Mouse (Mus musculus) stomach, embryonic 15.5 days (tissue): ENCODE measurements around the gene Itga9. TPM values are rescaled to one million over a fixed set of nuclear protein-coding genes. Genes with fewer than 3 reads are reported as not detected.

Experiments used
- ATAC-seq: fragments of 200-750 bp; cut with Nextera tagmentation; 2 replicates; pipeline ENCODE4 v1.8.0; 2017; ENCODE audit warnings: low read depth, moderate number of reproducible peaks, moderate TSS enrichment; ENCODE audit not compliant: insufficient read depth, low FRiP score
- H3K27ac ChIP-seq: fragments of 300-500 bp; sonication (generic); 2 replicates; pipeline ENCODE4 v1.5.1; 2015; ENCODE audit warnings: mild to moderate bottlenecking, inconsistent platforms
- H3K27me3 ChIP-seq: fragments of 300-500 bp; sonication (generic); replicated peaks from 2 replicates; pipeline ENCODE4 v1.6.1; 2015; ENCODE audit warnings: inconsistent platforms
- H3K36me3 ChIP-seq: fragments of 300-500 bp; sonication (generic); 2 replicates; pipeline ENCODE4 v1.6.1; 2015; ENCODE audit warnings: inconsistent platforms
- H3K4me1 ChIP-seq: fragments of 300-500 bp; sonication (generic); 2 replicates; pipeline ENCODE4 v1.6.1; 2015; ENCODE audit warnings: inconsistent platforms
- H3K4me2 ChIP-seq: fragments of 300-500 bp; sonication (generic); 2 replicates; pipeline ENCODE4 v1.6.1; 2015; ENCODE audit warnings: mild to moderate bottlenecking, inconsistent platforms
- H3K4me3 ChIP-seq: fragments of 300-500 bp; sonication (generic); replicated peaks from 2 replicates; pipeline ENCODE4 v1.5.1; 2015; ENCODE audit warnings: inconsistent platforms
- H3K9ac ChIP-seq: fragments of 300-500 bp; sonication (generic); 2 replicates; pipeline ENCODE4 v1.6.1; 2015; ENCODE audit warnings: inconsistent platforms
- H3K9me3 ChIP-seq: fragments of 300-500 bp; sonication (generic); 2 replicates; pipeline ENCODE4 v1.6.1; 2016; ENCODE audit warnings: inconsistent platforms
- WGBS: fragments of 180-500 bp; shearing (Covaris S2); methylation state at CpG from one replicate; pipeline ENCODE4 v1.1.7; 2015; 5-methylcytosine and 5-hydroxymethylcytosine counted together
- polyA plus RNA-seq: library from polyadenylated mRNA; unstranded; fragments of >200 nt; fragmentation: Nextera tagmentation; extraction: Ambion mirVana; gene quantifications from 2 replicates; pipeline ENCODE4 v1.2.1, GENCODE M21; 2015

Gene Itga9
- polyA plus RNA-seq, 1 experiment from 2014 or later, result 17.6 TPM

DNA sequence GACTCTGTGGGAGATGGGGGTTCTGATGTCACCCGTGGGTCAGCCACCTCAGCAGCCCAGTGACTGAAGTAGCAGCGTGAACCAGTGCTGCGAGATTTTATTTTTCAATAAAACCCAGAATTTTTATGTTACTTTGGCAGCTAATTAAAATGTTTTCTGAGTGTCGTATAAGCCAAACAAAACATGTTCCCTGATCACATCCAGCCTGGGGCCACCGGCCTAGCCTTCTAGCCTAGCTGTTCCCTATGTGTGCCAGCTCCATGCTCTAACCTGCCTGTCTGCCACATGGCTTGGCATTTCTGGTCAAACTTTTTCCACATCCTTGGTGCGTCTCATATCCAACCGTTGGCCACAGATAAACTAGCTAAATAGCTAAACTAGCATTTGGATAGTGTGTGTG is 205.7 kb downstream of the Itga9 start:
- ATAC-seq, result no peak
- Histone ChIP-seq H3K4me1 (0 out of 2 replicates have a peak, but pooled peaks cover 3% of the 10 kb centered on the region), H3K4me2 (no peak overlapping the region), H3K36me3 (no peaks in the 10 kb centered on the region), H3K27ac (no peak overlapping the region), H3K9me3 (no peaks in the 10 kb centered on the region), H3K27me3 (no peaks in the 10 kb centered on the region), H3K4me3 (no peak overlapping the region), H3K9ac (no peak overlapping the region)
- 91% methylated on average over 7 of the region's 7 CpGs for WGBS

DNA sequence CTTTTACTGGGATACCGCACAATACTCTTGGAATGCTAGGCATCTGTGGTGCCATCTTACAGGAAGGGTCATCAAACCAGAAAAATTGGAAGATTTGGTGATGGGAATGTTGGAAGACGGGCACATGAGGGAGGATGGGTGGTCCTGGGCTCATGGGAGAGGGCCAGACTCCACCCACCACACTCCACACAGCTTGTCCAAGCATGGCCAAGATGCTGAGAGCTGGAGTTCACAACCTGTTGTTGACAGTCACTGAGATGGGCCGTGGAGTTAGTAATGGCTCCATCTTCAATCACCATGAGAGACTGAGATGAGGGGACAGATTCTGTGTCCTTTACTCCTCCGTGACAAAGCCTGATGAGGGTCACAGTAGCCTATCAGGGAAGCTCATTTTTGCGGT is 207.0 kb downstream of the Itga9 start:
- peaks cover 6% of the 10 kb centered on the region; the same call in 1 of the 2 replicates for H3K4me1 ChIP-seq
- no peak overlapping the region for H3K4me2 ChIP-seq
- no peaks in the 10 kb centered on the region for H3K36me3 ChIP-seq
- no peak overlapping the region for H3K9ac ChIP-seq
- H3K27me3 ChIP-seq, result no peaks in the 10 kb centered on the region
- H3K4me3 ChIP-seq, result no peak overlapping the region
- no peak overlapping the region for H3K27ac ChIP-seq
- no peak for ATAC-seq
- WGBS, result 84% methylated on average over 5 of the region's 5 CpGs
- no peaks in the 10 kb centered on the region for H3K9me3 ChIP-seq

DNA sequence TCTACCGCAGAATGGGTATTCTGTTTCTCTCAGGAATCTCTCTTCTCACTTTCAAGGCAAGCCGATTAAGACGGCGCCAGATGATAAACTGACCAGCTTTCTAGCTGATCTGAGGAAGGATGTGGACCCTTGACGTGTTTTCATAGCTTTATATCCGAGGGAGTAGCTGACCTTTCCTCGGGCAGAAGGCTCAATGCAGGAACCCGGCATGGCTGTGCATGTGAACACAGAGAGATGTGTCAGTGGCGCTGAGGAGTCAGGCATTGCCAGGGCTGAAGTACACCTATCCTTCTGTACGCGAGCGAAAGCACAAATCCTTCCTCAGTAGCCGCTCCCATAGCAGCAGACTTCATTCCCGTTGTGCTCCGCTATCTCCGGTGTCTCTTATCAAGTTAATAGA is 207.6 kb downstream of the Itga9 start:
- no peaks in the 10 kb centered on the region for H3K27me3 ChIP-seq
- H3K4me2 ChIP-seq, result no peak overlapping the region
- H3K4me3 ChIP-seq, result no peak overlapping the region
- no peaks in the 10 kb centered on the region for H3K9me3 ChIP-seq
- H3K4me1 ChIP-seq, result peaks cover 6% of the 10 kb centered on the region; the same call in 1 of the 2 replicates
- no peaks in the 10 kb centered on the region for H3K36me3 ChIP-seq
- H3K27ac ChIP-seq, result no peak overlapping the region
- no peak overlapping the region for H3K9ac ChIP-seq
- ATAC-seq, result no peak
- 47% methylated on average over 16 of the region's 16 CpGs for WGBS

DNA sequence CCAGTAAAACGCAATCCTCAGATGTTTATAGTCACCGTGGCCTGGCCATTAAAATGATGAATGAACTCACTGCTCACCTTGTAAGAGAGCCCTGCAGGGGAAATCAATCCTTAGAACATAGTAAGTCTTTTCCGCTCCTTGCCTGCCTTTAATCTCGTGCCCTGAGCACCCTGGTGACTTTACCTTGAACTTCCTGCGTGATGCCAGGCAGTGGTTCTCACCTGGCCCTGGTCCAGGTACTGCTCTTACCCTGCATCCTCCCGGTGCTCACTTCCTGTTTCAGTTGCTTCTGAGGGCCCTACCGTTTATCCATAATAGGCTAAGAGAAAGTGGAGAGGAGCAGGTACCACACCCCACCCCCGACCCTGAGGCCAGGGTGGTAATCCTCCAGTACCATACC is 208.0 kb downstream of the Itga9 start:
- Histone ChIP-seq H3K9ac (no peak overlapping the region), H3K9me3 (no peaks in the 10 kb centered on the region), H3K4me3 (no peak overlapping the region), H3K27ac (no peak overlapping the region), H3K4me1 (peaks cover 6% of the 10 kb centered on the region; the same call in 1 of the 2 replicates), H3K36me3 (no peaks in the 10 kb centered on the region), H3K4me2 (no peak overlapping the region), H3K27me3 (no peaks in the 10 kb centered on the region)
- no peak for ATAC-seq
- WGBS, result 41% methylated on average over 8 of the region's 8 CpGs

DNA sequence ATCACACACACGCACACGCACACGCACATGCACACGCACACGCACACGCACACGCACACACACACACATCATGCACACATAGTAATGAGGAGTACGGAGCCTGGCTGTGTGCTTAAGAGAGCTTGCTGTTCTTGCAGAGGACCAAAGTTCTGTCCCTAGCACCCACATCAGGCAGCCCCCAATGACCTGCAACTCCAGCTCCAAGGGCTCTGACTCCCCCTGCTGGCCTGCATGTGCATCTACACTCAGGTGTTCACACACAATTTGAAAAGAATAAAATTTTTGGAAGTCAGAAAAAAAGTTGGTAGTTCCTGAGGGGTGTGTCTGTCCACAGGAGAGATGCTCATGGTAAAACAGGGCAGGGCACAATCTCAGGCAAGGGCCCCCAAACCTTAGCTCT is 209.1 kb downstream of the Itga9 start:
- Histone ChIP-seq H3K27me3 (no peaks in the 10 kb centered on the region), H3K36me3 (no peaks in the 10 kb centered on the region), H3K4me3 (no peak overlapping the region), H3K4me2 (no peak overlapping the region), H3K4me1 (peaks cover 6% of the 10 kb centered on the region; the same call in 1 of the 2 replicates), H3K27ac (no peak overlapping the region), H3K9ac (no peak overlapping the region), H3K9me3 (no peaks in the 10 kb centered on the region)
- ATAC-seq, result no peak
- 99% methylated on average over 8 of the region's 8 CpGs for WGBS

DNA sequence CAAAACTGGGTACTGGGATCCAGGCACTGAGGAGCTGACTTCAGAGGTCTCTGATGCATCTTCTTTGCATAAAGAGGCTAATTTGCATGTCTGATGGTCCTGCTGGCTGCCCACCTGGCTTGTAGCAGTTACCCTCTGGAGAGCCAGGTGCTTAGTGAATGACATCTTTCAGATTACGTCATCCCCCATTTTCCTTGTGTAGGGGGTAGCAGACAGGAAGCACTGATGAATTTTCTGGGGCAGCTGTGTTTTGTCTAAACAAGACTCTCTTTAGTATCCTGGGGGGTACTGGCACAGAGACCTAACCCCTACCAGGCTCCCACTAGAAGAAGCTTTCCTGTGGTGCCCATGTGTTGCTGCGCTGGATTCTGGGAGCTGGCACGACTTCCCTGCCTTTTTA is 212.0 kb downstream of the Itga9 start:
- Histone ChIP-seq H3K4me1 (peaks cover 13% of the 10 kb centered on the region; the same call in 1 of the 2 replicates), H3K27ac (no peak overlapping the region), H3K4me2 (no peak overlapping the region), H3K9ac (no peak overlapping the region), H3K27me3 (no peaks in the 10 kb centered on the region), H3K4me3 (no peak overlapping the region), H3K36me3 (no peaks in the 10 kb centered on the region), H3K9me3 (no peaks in the 10 kb centered on the region)
- ATAC-seq, result no peak
- 57% methylated on average over 3 of the region's 3 CpGs for WGBS

DNA sequence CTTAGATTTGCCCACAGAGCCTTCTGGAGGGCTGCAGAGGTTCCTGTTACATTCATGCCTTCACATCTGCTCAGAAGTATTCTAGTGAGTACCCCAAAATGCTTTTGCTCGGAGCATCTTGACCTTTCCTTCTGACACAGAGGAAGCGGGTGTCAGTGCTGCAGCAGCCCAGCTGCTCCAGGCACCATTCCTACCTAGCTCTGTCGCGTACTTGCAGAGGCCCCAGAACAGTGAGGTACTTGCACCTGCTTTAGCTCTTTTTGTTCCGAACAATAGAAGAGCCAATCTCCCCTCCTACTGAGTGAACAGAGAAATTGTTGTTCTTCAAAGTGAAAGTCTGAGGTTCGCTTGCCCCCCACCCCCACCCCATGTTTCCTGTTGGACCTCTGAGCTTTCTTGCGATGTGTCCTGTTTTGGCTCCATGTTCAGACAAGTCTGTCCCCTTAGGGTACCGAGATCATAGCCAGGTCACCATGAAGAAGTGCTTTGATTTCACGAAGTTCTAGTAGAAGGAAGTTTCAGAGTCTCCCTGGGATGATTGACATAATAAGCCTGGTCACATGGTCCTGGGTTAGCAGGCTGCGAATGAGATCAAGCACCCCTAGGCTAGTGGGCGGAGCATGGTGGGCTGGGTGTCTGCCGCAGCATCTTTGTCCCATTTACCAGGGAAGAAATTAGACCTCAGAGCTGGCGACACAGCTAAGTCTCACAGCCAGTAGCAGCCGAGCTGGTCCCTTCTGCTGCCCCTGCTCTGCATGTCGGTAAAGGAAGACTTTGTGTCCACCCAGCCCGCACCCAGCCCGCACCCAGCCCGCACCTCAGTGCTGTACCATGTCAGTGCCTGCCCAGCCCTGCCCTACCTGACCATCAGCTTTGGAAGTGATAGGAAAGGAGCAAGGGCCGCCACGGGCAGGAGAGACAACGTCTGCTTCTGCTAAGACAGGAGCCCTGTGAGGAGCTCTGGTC is 215.0 kb downstream of the Itga9 start:
- no peaks in the 10 kb centered on the region for H3K36me3 ChIP-seq
- no peak overlapping the region for H3K4me3 ChIP-seq
- WGBS, result 49% methylated on average over 21 of the region's 21 CpGs
- H3K4me2 ChIP-seq, result peak overlapping the region; percentile 40
- no peak for ATAC-seq
- H3K27me3 ChIP-seq, result no peaks in the 10 kb centered on the region
- no peak overlapping the region for H3K27ac ChIP-seq
- H3K4me1 ChIP-seq, result peaks cover 10% of the 10 kb centered on the region; the same call in 1 of the 2 replicates
- no peak overlapping the region for H3K9ac ChIP-seq
- H3K9me3 ChIP-seq, result no peaks in the 10 kb centered on the region

DNA sequence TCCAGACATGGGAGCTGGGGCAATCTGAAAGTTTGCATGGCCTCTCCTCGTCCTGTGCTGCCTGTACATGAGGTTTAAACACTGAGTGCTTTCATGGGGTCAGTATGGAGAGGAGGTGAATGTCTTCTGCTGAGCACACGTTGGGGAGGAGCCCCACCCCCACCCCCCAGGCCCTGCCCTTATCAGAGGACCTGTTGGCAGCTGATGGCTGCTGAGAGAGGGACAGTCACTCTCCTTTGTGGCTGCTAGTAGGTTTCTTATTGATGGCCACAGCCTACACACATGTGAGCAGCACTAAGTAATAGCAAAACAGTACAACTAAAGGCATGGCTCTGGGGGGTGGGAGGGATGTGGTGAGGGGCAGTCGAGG is 215.7 kb downstream of the Itga9 start:
- Histone ChIP-seq H3K4me3 (no peak overlapping the region), H3K27me3 (no peaks in the 10 kb centered on the region), H3K4me2 (peak overlapping the region; percentile 40), H3K36me3 (no peaks in the 10 kb centered on the region), H3K4me1 (peaks cover 10% of the 10 kb centered on the region; the same call in 1 of the 2 replicates), H3K27ac (no peak overlapping the region), H3K9me3 (no peaks in the 10 kb centered on the region), H3K9ac (no peak overlapping the region)
- 53% methylated on average over 3 of the region's 3 CpGs for WGBS
- no peak for ATAC-seq

DNA sequence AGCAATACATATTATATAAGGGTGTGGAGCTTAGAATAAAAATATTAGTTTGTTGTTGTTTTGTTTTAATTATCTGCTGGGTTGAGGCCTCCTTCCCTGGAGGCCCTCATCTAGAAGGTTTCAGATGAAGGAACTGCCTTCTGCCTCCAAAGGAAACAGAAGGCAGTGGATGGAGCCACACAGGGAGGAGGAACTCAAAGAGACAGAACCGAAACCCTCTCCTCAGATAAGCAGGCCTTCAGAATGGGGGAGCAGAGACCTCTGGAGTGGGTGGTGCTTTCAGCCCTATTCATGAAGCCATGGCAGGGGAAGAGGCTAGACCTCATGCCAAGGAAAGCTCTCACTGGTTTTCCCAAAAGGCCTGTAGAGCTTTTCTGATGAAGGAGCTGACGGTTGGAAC is 216.1 kb downstream of the Itga9 start:
- H3K4me1 ChIP-seq, result peaks cover 10% of the 10 kb centered on the region; the same call in 1 of the 2 replicates
- H3K4me2 ChIP-seq, result no peak overlapping the region
- H3K4me3 ChIP-seq, result no peak overlapping the region
- ATAC-seq, result no peak
- no peak overlapping the region for H3K9ac ChIP-seq
- H3K9me3 ChIP-seq, result no peaks in the 10 kb centered on the region
- no peaks in the 10 kb centered on the region for H3K27me3 ChIP-seq
- no peaks in the 10 kb centered on the region for H3K36me3 ChIP-seq
- H3K27ac ChIP-seq, result no peak overlapping the region
- 86% methylated on average over 2 of the region's 2 CpGs for WGBS

DNA sequence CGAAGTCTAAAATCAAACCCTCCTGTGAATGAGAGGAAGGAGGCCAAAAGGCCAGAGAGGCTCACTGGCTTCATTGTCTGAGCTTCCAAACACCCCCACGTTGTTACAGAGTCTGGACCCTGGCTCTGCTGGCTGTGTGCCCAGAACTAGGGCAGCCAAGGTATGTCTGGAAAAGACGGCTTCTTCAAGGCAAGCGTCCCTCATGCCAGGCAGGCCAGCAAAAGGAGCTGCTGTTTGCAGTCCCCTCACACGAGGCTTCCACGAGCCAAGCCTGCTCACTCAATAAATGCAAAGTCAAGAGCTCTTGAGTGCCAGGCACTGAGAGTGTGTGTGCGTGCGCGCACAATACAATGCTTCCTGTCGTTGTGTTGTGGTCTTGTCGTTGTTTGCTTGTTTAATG is 224.6 kb downstream of the Itga9 start:
- Histone ChIP-seq H3K27me3 (no peaks in the 10 kb centered on the region), H3K4me1 (0 out of 2 replicates have a peak, but pooled peaks cover 4% of the 10 kb centered on the region), H3K27ac (no peak overlapping the region), H3K4me3 (no peak overlapping the region), H3K9me3 (no peaks in the 10 kb centered on the region), H3K36me3 (no peaks in the 10 kb centered on the region), H3K9ac (no peak overlapping the region), H3K4me2 (no peak overlapping the region)
- no peak; the same call in 1 of the 2 replicates for ATAC-seq
- WGBS, result 45% methylated on average over 11 of the region's 11 CpGs

DNA sequence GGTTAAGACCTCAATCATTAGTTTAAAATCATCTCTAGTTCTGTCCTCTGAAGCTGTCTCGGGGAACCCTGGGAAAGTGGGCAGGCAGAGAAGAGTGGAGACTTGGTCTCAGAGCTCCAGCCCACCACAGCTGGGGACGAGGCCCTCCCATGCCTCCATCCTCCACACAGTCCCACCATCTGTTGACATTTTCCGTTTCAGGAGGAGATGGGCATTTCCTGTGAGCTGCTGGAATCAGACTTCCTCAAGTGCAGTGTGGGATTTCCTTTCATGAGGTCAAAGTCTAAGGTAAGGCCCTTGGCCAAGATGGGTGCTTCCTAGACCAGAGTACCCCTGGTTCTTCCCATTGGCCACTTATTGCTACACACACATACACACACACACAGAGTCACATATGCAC is 226.0 kb downstream of the Itga9 start:
- H3K9ac ChIP-seq, result no peak overlapping the region
- ATAC-seq, result no peak
- no peaks in the 10 kb centered on the region for H3K9me3 ChIP-seq
- WGBS, result 53% methylated on average over 3 of the region's 3 CpGs
- no peak overlapping the region for H3K27ac ChIP-seq
- H3K4me2 ChIP-seq, result no peak overlapping the region
- H3K4me3 ChIP-seq, result no peak overlapping the region
- H3K27me3 ChIP-seq, result no peaks in the 10 kb centered on the region
- H3K4me1 ChIP-seq, result 0 out of 2 replicates have a peak, but pooled peaks cover 4% of the 10 kb centered on the region
- no peaks in the 10 kb centered on the region for H3K36me3 ChIP-seq

DNA sequence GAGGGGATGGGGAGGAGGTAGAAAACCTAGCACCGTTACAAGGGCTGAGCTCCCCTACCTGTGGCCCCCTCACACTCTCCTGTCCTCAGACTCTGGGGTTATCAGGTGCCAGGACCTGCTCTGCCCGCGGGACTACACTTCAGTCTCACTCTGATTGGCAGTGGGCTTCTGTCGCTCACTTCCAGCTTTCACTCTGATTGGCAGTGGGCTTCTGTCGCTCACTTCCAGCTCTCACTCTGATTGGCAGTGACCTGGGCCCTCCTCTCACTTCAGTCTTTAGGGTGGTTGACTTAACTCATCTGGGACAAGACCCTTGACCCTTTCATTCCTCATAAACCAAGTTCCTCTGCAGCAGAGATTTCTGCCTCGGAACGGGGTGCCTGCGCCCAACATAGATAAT is 226.9 kb downstream of the Itga9 start:
- 77% methylated on average over 8 of the region's 8 CpGs for WGBS

More for the DNA sequence above, 226.9 kb downstream of the Itga9 start:
- ATAC-seq, result no peak
- Histone ChIP-seq H3K27ac (no peak overlapping the region), H3K36me3 (no peaks in the 10 kb centered on the region), H3K4me1 (0 out of 2 replicates have a peak, but pooled peaks cover 4% of the 10 kb centered on the region), H3K27me3 (no peaks in the 10 kb centered on the region), H3K4me3 (no peak overlapping the region), H3K4me2 (no peak overlapping the region), H3K9ac (no peak overlapping the region), H3K9me3 (no peaks in the 10 kb centered on the region)
